Mouse (Mus musculus) lung, embryonic 15.5 days (tissue): Measurements from ENCODE around the gene Ralgps1. TPM values are rescaled to one million over a fixed set of nuclear protein-coding genes. Genes with fewer than 3 reads are reported as not detected.

Experiments
- ATAC-seq: fragments of 200-750 bp; cut with Nextera tagmentation; 2 replicates; pipeline ENCODE4 v1.8.0; 2017; ENCODE audit warnings: moderate number of reproducible peaks, borderline replicate concordance; ENCODE audit not compliant: low FRiP score, low TSS enrichment; ENCODE audit errors: extremely low read depth
- H3K27ac ChIP-seq: fragments of 300-500 bp; sonication (generic); 2 replicates; pipeline ENCODE4 v1.5.1; 2015; ENCODE audit warnings: moderate library complexity, mild to moderate bottlenecking, inconsistent platforms
- H3K27me3 ChIP-seq: fragments of 300-500 bp; sonication (generic); 2 replicates; pipeline ENCODE4 v1.6.1; 2015; ENCODE audit warnings: inconsistent platforms
- H3K36me3 ChIP-seq: fragments of 300-500 bp; sonication (generic); 2 replicates; pipeline ENCODE4 v1.6.1; 2015; ENCODE audit warnings: inconsistent platforms
- H3K4me1 ChIP-seq: fragments of 300-500 bp; sonication (generic); 2 replicates; pipeline ENCODE4 v1.6.1; 2015; ENCODE audit warnings: inconsistent platforms
- H3K4me2 ChIP-seq: fragments of 300-500 bp; sonication (generic); 2 replicates; pipeline ENCODE4 v1.6.1; 2015; ENCODE audit warnings: inconsistent platforms, mild to moderate bottlenecking, moderate library complexity
- H3K4me3 ChIP-seq: fragments of 300-500 bp; sonication (generic); 2 replicates; pipeline ENCODE4 v1.5.1; 2015; ENCODE audit warnings: mild to moderate bottlenecking, inconsistent platforms
- H3K9ac ChIP-seq: fragments of 300-500 bp; sonication (generic); 2 replicates; pipeline ENCODE4 v1.6.1; 2015; ENCODE audit warnings: inconsistent platforms
- H3K9me3 ChIP-seq: fragments of 300-500 bp; sonication (generic); 2 replicates; pipeline ENCODE4 v1.6.1; 2016; ENCODE audit warnings: inconsistent platforms
- WGBS: fragments of 180-500 bp; shearing (Covaris S2); methylation state at CpG from one replicate; pipeline ENCODE4 v1.1.7; 2015; 5-methylcytosine and 5-hydroxymethylcytosine counted together
- polyA plus RNA-seq: library from polyadenylated mRNA; unstranded; fragments of >200 nt; fragmentation: Nextera tagmentation; extraction: Ambion mirVana; gene quantifications from 2 replicates; pipeline ENCODE4 v1.2.1, GENCODE M21; 2015

Ralgps1 gene
- polyA plus RNA-seq, 1 experiment from 2014 or later, result 4.5 TPM

GRCm38 (mm10) chr2:33271511-33271910 is 99.8 kb downstream of the Ralgps1 start:
- no peak for ATAC-seq
- no peak overlapping the region for H3K4me2 ChIP-seq
- H3K27ac ChIP-seq, result no peak overlapping the region
- H3K4me3 ChIP-seq, result no peak overlapping the region
- 81% methylated on average over 1 of the region's 1 CpGs for WGBS
- no peak overlapping the region for H3K9ac ChIP-seq
- no peaks in the 10 kb centered on the region for H3K27me3 ChIP-seq
- no peaks in the 10 kb centered on the region for H3K36me3 ChIP-seq
- H3K4me1 ChIP-seq, result 0 out of 2 replicates have a peak, but pooled peaks cover 11% of the 10 kb centered on the region
- no peaks in the 10 kb centered on the region for H3K9me3 ChIP-seq

GRCm38 (mm10) chr2:33270569-33270968 is 100.7 kb downstream of the Ralgps1 start:
- Histone ChIP-seq H3K9me3 (no peaks in the 10 kb centered on the region), H3K4me2 (no peak overlapping the region), H3K36me3 (no peaks in the 10 kb centered on the region), H3K4me3 (no peak overlapping the region), H3K27me3 (no peaks in the 10 kb centered on the region), H3K4me1 (peaks cover 13% of the 10 kb centered on the region; the same call in 1 of the 2 replicates), H3K27ac (no peak overlapping the region), H3K9ac (no peak overlapping the region)
- no peak for ATAC-seq
- 87% methylated on average over 2 of the region's 2 CpGs for WGBS

GRCm38 (mm10) chr2:33269132-33269493 is 102.2 kb downstream of the Ralgps1 start:
- no peak overlapping the region for H3K9ac ChIP-seq
- H3K4me3 ChIP-seq, result no peak overlapping the region
- no peaks in the 10 kb centered on the region for H3K27me3 ChIP-seq
- H3K27ac ChIP-seq, result no peak overlapping the region
- H3K4me1 ChIP-seq, result peaks cover 13% of the 10 kb centered on the region; the same call in 1 of the 2 replicates
- no peaks in the 10 kb centered on the region for H3K36me3 ChIP-seq
- H3K4me2 ChIP-seq, result no peak overlapping the region
- no peak for ATAC-seq
- WGBS, result 68% methylated on average over 2 of the region's 2 CpGs
- no peaks in the 10 kb centered on the region for H3K9me3 ChIP-seq

- no peak overlapping the region for H3K9ac ChIP-seq
- H3K27me3 ChIP-seq, result no peaks in the 10 kb centered on the region
- 68% methylated on average over 6 of the region's 6 CpGs for WGBS
- ATAC-seq, result no peak
- H3K4me3 ChIP-seq, result no peak overlapping the region
- H3K27ac ChIP-seq, result no peak overlapping the region
- H3K4me1 ChIP-seq, result peaks cover 9% of the 10 kb centered on the region; the same call in 1 of the 2 replicates
- no peaks in the 10 kb centered on the region for H3K36me3 ChIP-seq
- no peaks in the 10 kb centered on the region for H3K9me3 ChIP-seq
- H3K4me2 ChIP-seq, result no peak overlapping the region
These were observed 102.7 kb downstream of the Ralgps1 start for GRCm38 (mm10) chr2:33268384-33269131.

DNA sequence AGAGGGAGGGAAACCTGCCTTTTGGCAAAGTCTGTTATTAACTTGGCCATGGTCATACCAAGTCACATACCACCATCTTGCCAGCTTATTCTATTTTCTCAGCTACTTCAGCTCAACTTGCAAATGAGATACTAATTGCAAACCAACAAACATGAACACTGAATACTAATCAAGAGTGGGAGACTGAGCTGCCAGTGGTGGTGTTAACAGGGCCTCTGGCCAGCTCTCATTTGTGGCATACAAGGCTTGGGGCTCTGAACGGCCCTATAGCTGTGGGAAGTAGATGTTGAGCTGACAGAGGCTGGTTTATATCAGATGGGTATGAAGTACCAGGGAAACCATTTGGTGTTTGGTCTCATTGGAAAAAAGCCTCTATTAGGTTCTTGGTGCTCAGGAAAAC is 104.2 kb downstream of the Ralgps1 start:
- Histone ChIP-seq H3K27ac (no peak overlapping the region), H3K27me3 (no peaks in the 10 kb centered on the region), H3K9me3 (no peaks in the 10 kb centered on the region), H3K36me3 (no peaks in the 10 kb centered on the region), H3K9ac (no peak overlapping the region), H3K4me1 (peaks cover 7% of the 10 kb centered on the region; the same call in 1 of the 2 replicates), H3K4me3 (no peak overlapping the region), H3K4me2 (no peak overlapping the region)
- no peak for ATAC-seq
- 71% methylated on average over 1 of the region's 1 CpGs for WGBS

- no peak for ATAC-seq
- WGBS, result 53% methylated on average over 3 of the region's 3 CpGs
- no peak overlapping the region for H3K4me2 ChIP-seq
- H3K27ac ChIP-seq, result peak overlapping the region; percentile 51; the same call in 1 of the 2 replicates
- H3K36me3 ChIP-seq, result no peaks in the 10 kb centered on the region
- H3K4me1 ChIP-seq, result peaks cover 7% of the 10 kb centered on the region; the same call in 1 of the 2 replicates
- no peaks in the 10 kb centered on the region for H3K27me3 ChIP-seq
- no peaks in the 10 kb centered on the region for H3K9me3 ChIP-seq
- no peak overlapping the region for H3K4me3 ChIP-seq
- no peak overlapping the region for H3K9ac ChIP-seq
These were observed 105.5 kb downstream of the Ralgps1 start for GRCm38 (mm10) chr2:33265793-33266192.

GRCm38 (mm10) chr2:33261475-33261874 is 109.8 kb downstream of the Ralgps1 start:
- 87% methylated on average over 3 of the region's 3 CpGs for WGBS
- Histone ChIP-seq H3K9me3 (no peaks in the 10 kb centered on the region), H3K36me3 (no peaks in the 10 kb centered on the region), H3K4me3 (no peak overlapping the region), H3K4me1 (peaks cover 7% of the 10 kb centered on the region; the same call in 1 of the 2 replicates), H3K27me3 (no peaks in the 10 kb centered on the region), H3K4me2 (no peak overlapping the region), H3K27ac (no peak overlapping the region), H3K9ac (no peak overlapping the region)
- ATAC-seq, result no peak

DNA sequence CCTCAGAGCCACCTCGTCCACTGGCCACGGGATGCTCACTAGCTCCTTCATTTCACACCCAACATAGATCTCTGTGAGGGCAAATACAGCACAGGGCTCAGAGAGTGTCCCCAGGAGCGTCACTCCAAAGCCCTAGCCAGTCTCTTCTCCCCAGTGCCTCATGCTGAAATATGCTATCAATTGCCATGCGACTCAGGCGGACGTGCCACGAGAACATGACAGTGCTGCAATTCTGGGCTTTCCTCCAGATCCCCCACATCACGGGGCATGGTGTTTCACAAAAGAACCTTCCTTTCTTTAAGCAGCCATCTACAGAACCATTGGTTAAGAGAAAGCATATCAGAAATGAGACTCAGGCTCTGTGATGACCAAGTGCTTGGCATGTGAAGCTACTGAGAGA is 110.5 kb downstream of the Ralgps1 start:
- Histone ChIP-seq H3K9ac (no peak overlapping the region), H3K4me3 (no peak overlapping the region), H3K4me1 (peaks cover 7% of the 10 kb centered on the region; the same call in 1 of the 2 replicates), H3K27me3 (no peaks in the 10 kb centered on the region), H3K4me2 (no peak overlapping the region), H3K9me3 (no peaks in the 10 kb centered on the region), H3K27ac (no peak overlapping the region), H3K36me3 (no peaks in the 10 kb centered on the region)
- WGBS, result 71% methylated on average over 8 of the region's 8 CpGs
- no peak for ATAC-seq

DNA sequence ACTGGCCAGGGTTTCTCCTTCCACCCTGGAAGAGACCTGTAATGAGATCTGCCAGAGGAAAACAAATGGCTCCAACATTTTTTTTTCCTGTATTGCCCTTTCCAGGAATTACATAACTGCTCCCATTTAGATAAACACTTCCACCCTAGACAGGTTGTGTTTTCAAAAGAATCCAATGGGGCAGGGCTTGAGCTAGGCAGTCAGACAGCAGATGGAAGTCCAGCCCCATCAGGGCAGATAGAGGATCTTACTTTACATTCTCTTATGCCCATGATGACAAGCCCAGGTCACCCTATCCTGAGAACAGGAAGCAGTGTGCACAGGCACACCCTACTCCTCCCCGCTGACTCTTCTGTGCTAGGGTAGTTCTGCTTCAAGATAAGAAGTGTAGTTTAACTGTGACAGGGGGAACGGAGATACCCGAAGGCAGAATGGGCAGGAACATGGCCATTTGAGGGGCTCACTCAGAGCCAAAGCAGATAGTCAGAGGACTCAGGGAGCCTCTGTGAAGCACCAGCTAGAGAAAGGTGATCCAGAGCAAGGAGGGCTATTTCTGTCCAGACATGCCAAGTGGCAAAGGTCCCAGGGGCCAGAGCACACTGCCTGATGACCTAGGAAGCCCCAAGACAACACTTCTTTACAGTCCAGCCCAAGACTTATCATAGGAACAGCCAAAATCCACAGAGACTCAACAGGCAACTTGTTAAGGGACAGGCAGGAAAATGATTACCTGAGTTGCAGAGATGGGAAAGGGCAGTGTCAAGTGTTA is 114.3 kb downstream of the Ralgps1 start:
- no peaks in the 10 kb centered on the region for H3K27me3 ChIP-seq
- H3K4me1 ChIP-seq, result no peaks in the 10 kb centered on the region
- no peak overlapping the region for H3K4me3 ChIP-seq
- H3K4me2 ChIP-seq, result no peak overlapping the region
- H3K9ac ChIP-seq, result no peak overlapping the region
- no peaks in the 10 kb centered on the region for H3K9me3 ChIP-seq
- 62% methylated on average over 3 of the region's 3 CpGs for WGBS
- no peak for ATAC-seq
- H3K36me3 ChIP-seq, result no peaks in the 10 kb centered on the region
- no peak overlapping the region for H3K27ac ChIP-seq

DNA sequence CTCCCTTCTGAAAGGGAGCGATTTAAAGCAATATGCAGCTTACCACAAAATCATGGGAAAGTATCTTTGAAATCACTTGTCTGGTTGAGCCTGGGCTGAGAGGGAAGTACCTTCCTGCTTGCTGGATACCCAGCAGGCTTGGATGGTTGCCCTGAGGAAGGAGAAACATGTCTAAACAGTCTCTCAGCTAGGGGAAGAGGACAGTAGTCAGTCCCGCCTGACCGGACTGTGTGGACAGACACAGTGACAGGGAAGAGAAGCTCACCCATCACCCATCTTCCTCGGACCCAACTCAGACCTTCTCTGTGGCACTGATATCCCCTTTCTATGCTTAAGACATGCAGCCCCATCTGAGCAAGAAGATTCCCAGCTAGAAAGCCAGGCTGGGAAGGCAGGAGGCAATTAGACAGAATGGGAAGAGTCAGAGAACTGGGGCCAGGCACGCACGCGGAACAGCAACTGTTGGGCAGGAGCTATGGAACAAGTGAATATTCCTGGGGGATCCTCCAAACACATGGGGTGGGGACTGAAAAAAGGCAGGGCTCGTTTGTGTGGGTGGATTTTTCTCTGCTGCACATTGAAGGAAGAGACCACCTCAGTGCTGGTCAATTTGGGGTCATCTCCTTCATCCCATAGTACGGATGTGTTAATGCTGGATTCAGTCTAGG is 116.8 kb downstream of the Ralgps1 start:
- 79% methylated on average over 9 of the region's 9 CpGs for WGBS
- Histone ChIP-seq H3K27me3 (no peaks in the 10 kb centered on the region), H3K27ac (no peak overlapping the region), H3K4me3 (no peak overlapping the region), H3K36me3 (no peaks in the 10 kb centered on the region), H3K9ac (no peak overlapping the region), H3K4me2 (no peak overlapping the region), H3K9me3 (no peaks in the 10 kb centered on the region), H3K4me1 (no peaks in the 10 kb centered on the region)
- ATAC-seq, result no peak

GRCm38 (mm10) chr2:33253572-33254190 is 117.6 kb downstream of the Ralgps1 start:
- WGBS, result 41% methylated on average over 4 of the region's 4 CpGs
- H3K4me3 ChIP-seq, result no peak overlapping the region

More at GRCm38 (mm10) chr2:33253572-33254190, 117.6 kb downstream of the Ralgps1 start:
- no peaks in the 10 kb centered on the region for H3K36me3 ChIP-seq
- H3K9me3 ChIP-seq, result no peaks in the 10 kb centered on the region
- no peak overlapping the region for H3K4me2 ChIP-seq
- H3K4me1 ChIP-seq, result no peaks in the 10 kb centered on the region
- H3K9ac ChIP-seq, result no peak overlapping the region
- ATAC-seq, result 0 out of 2 replicates have a peak, but pooled peaks have one; percentile 23
- no peak overlapping the region for H3K27ac ChIP-seq
- no peaks in the 10 kb centered on the region for H3K27me3 ChIP-seq
